In genomic region chr3:89320581-89321182, GRCm38 (mm10) we compare ENCODE assay signal across 8 mouse cellular contexts. TPM values are rescaled to one million over a fixed set of nuclear protein-coding genes. Genes with fewer than 3 reads are reported as not detected.
DNase-seq lines count a peak whose midpoint lies in the region; ATAC-seq and TF ChIP-seq lines count a peak whose summit lies in the region.

No protein-coding gene starts in this region.

- peak overlapping the region; percentile 71 for H3K9ac ChIP-seq in embryonic facial prominence, embryonic 12.5 days
- peak overlapping the region; percentile 57 for H3K9ac ChIP-seq in intestine, embryonic 15.5 days
- no peak overlapping the region for H3K9ac ChIP-seq in liver, embryonic 16.5 days (ENCODE audit: low read depth, low read length)

- peak overlapping the region; percentile 96 for H3K4me2 ChIP-seq in embryonic facial prominence, embryonic 12.5 days (replicated peaks)
- peak overlapping the region; percentile 98 for H3K4me2 ChIP-seq in intestine, embryonic 15.5 days (replicated peaks)
- H3K4me2 ChIP-seq in liver, embryonic 16.5 days (ENCODE audit: low read depth, low read length) = peak overlapping the region; percentile 27

- H3K4me1 ChIP-seq in E14TG2a.4 (replicated peaks; ENCODE audit: low read depth, low read length) = peaks cover 75% of the 10 kb centered on the region
- peaks cover 55% of the 10 kb centered on the region for H3K4me1 ChIP-seq in embryonic facial prominence, embryonic 12.5 days
- peaks cover 51% of the 10 kb centered on the region for H3K4me1 ChIP-seq in intestine, embryonic 15.5 days (replicated peaks)
- H3K4me1 ChIP-seq in liver, embryonic 16.5 days (ENCODE audit: control insufficient read depth, low read depth, low read length) = peaks cover 34% of the 10 kb centered on the region
- peaks cover 32% of the 10 kb centered on the region for H3K4me1 ChIP-seq in small intestine, adult 2 months (ENCODE audit: control insufficient read depth, insufficient read depth, insufficient read length, low read length)

- intact Hi-C loops in gastrocnemius, postnatal 36 days (cut with DNase I) = loop anchor here (5.0 kb wide), 1 partner anchor 147 kb away; no protein-coding TSS in a partner anchor

- H3K4me3 ChIP-seq in E14TG2a.4 (replicated peaks; ENCODE audit: low read length) = peak overlapping the region; percentile 84
- peak overlapping the region; percentile 68 for H3K4me3 ChIP-seq in embryonic facial prominence, embryonic 12.5 days
- peak overlapping the region; percentile 61 for H3K4me3 ChIP-seq in intestine, embryonic 15.5 days (replicated peaks)
- peak overlapping the region; percentile 26 for H3K4me3 ChIP-seq in liver, embryonic 16.5 days (ENCODE audit: low read depth, low read length)
- peak overlapping the region; percentile 69 for H3K4me3 ChIP-seq in small intestine, adult 2 months (ENCODE audit: low read depth, low read length)

- H3K9me3 ChIP-seq in E14TG2a.4 (ENCODE audit: low read length) = no peaks in the 10 kb centered on the region
- no peaks in the 10 kb centered on the region for H3K9me3 ChIP-seq in embryonic facial prominence, embryonic 12.5 days
- no peaks in the 10 kb centered on the region for H3K9me3 ChIP-seq in intestine, embryonic 15.5 days
- H3K9me3 ChIP-seq in liver, embryonic 16.5 days (replicated peaks; ENCODE audit: control insufficient read depth, low read length) = no peaks in the 10 kb centered on the region

- H3K27ac ChIP-seq in embryonic facial prominence, embryonic 12.5 days = peak overlapping the region; percentile 36; the same call in 1 of the 2 replicates
- peak overlapping the region; percentile 44; the same call in 1 of the 2 replicates for H3K27ac ChIP-seq in intestine, embryonic 15.5 days
- H3K27ac ChIP-seq in liver, embryonic 16.5 days (ENCODE audit: low read length) = no peak overlapping the region
- H3K27ac ChIP-seq in small intestine, adult 2 months (ENCODE audit: insufficient read depth, low read depth, low read length) = no peak overlapping the region

- 1% methylated on average over 39 of the region's 41 CpGs for WGBS in embryonic facial prominence, embryonic 12.5 days
- WGBS in intestine, embryonic 15.5 days = 1% methylated on average over 41 of the region's 41 CpGs
- WGBS in liver, embryonic 16.5 days (ENCODE audit: insufficient replicate concordance) = 1% methylated on average over 40 of the region's 41 CpGs
- 1% methylated on average over 39 of the region's 41 CpGs for WGBS in small intestine, adult 2 months

- H3K36me3 ChIP-seq in E14TG2a.4 (ENCODE audit: insufficient read depth, low read length) = no peaks in the 10 kb centered on the region
- H3K36me3 ChIP-seq in embryonic facial prominence, embryonic 12.5 days = no peaks in the 10 kb centered on the region
- no peaks in the 10 kb centered on the region for H3K36me3 ChIP-seq in intestine, embryonic 15.5 days
- no peaks in the 10 kb centered on the region for H3K36me3 ChIP-seq in liver, embryonic 16.5 days (ENCODE audit: control insufficient read depth, insufficient read depth)
- no peaks in the 10 kb centered on the region for H3K36me3 ChIP-seq in small intestine, adult 2 months (ENCODE audit: control insufficient read depth, insufficient read depth, low read length)

- H3K27me3 ChIP-seq in E14TG2a.4 (ENCODE audit: insufficient read depth, low read length) = peaks cover 72% of the 10 kb centered on the region
- peaks cover 59% of the 10 kb centered on the region for H3K27me3 ChIP-seq in embryonic facial prominence, embryonic 12.5 days
- H3K27me3 ChIP-seq in intestine, embryonic 15.5 days (replicated peaks) = peaks cover 43% of the 10 kb centered on the region
- H3K27me3 ChIP-seq in liver, embryonic 16.5 days (ENCODE audit: control insufficient read depth, insufficient read depth, low read depth, low read length) = peaks cover 86% of the 10 kb centered on the region
- peaks cover 31% of the 10 kb centered on the region for H3K27me3 ChIP-seq in small intestine, adult 2 months (ENCODE audit: control insufficient read depth, insufficient read depth, low read length)

- TF ChIP-seq POLR2A in small intestine, adult 2 months (IDR thresholded peaks at IDR 0.05; ENCODE audit: low read depth, low read length) = no peak

- ATAC-seq in frontal cortex, adult (ENCODE audit: low TSS enrichment) = no peak
- no peak for ATAC-seq in embryonic facial prominence, embryonic 12.5 days (ENCODE audit: insufficient number of reproducible peaks, insufficient read depth, low FRiP score, low TSS enrichment)
- ATAC-seq in intestine, embryonic 15.5 days = peak; percentile 20
- no peak for ATAC-seq in liver, embryonic 16.5 days (ENCODE audit: low read depth)

- TF ChIP-seq CTCF in E14TG2a.4 (conservative IDR thresholded peaks at IDR 0.05; ENCODE audit: low read length) = no peak
- no peak for TF ChIP-seq CTCF in small intestine, adult 2 months (IDR thresholded peaks at IDR 0.05; ENCODE audit: extremely low read depth, insufficient read length, insufficient replicate concordance, low read depth, low read length)

- peak; percentile 68 to 81 for DNase-seq in frontal cortex, postnatal 10 days (ENCODE audit: low spot score in 2 of 2)
- no peak for DNase-seq in gastrocnemius, postnatal 36 days

RNA-seq across cellular contexts. Expression of gene Efna3, which starts 2.1 kb away (rescaled TPM):
- polyA plus RNA-seq in embryonic facial prominence, embryonic 12.5 days (2016; fragmentation: Nextera tagmentation; extraction: Ambion mirVana) = 12.8 and 15.8 TPM in 2 replicates
- 9.0 and 9.2 TPM in 2 replicates for polyA plus RNA-seq in intestine, embryonic 15.5 days (2015; fragmentation: Nextera tagmentation; extraction: Ambion mirVana)
- 0.63 and 0.94 TPM in 2 replicates for polyA plus RNA-seq in liver, embryonic 16.5 days (2015; fragmentation: Nextera tagmentation; extraction: Ambion mirVana)
- polyA plus RNA-seq in small intestine, adult 2 months (2012; rRNA removed) = 3.9 and 7.0 TPM in 2 replicates
- not detected for total RNA-seq in gastrocnemius, postnatal 36 days (2021)

RNA-seq across cellular contexts. Expression of gene Efna4, which starts 17.1 kb away (rescaled TPM):
- polyA plus RNA-seq in embryonic facial prominence, embryonic 12.5 days (2016; fragmentation: Nextera tagmentation; extraction: Ambion mirVana) = 47.1 and 48.8 TPM in 2 replicates
- polyA plus RNA-seq in intestine, embryonic 15.5 days (2015; fragmentation: Nextera tagmentation; extraction: Ambion mirVana) = 16.9 and 18.1 TPM in 2 replicates
- 0.51 and 0.60 TPM in 2 replicates for polyA plus RNA-seq in liver, embryonic 16.5 days (2015; fragmentation: Nextera tagmentation; extraction: Ambion mirVana)
- 11.6 and 20.0 TPM in 2 replicates for polyA plus RNA-seq in small intestine, adult 2 months (2012; rRNA removed)
- under 1 TPM in 1 of 2 experiments, not detected in 1; 0.15 TPM for total RNA-seq in gastrocnemius, postnatal 36 days (2021)

RNA-seq across cellular contexts. Expression of gene Adam15, which starts 29.1 kb away (rescaled TPM):
- polyA plus RNA-seq in embryonic facial prominence, embryonic 12.5 days (2016; fragmentation: Nextera tagmentation; extraction: Ambion mirVana) = 42.7 and 45.5 TPM in 2 replicates
- polyA plus RNA-seq in intestine, embryonic 15.5 days (2015; fragmentation: Nextera tagmentation; extraction: Ambion mirVana) = 45.5 and 49.5 TPM in 2 replicates
- polyA plus RNA-seq in liver, embryonic 16.5 days (2015; fragmentation: Nextera tagmentation; extraction: Ambion mirVana) = 9.0 and 11.2 TPM in 2 replicates
- polyA plus RNA-seq in small intestine, adult 2 months (2012; rRNA removed) = 48.9 and 70.7 TPM in 2 replicates
- 10 to 100 TPM; 15.8 to 23.2 TPM for total RNA-seq in gastrocnemius, postnatal 36 days (2021)

RNA-seq across cellular contexts. Expression of gene Efna1, which starts 39.7 kb away (rescaled TPM):
- polyA plus RNA-seq in embryonic facial prominence, embryonic 12.5 days (2016; fragmentation: Nextera tagmentation; extraction: Ambion mirVana) = 32.6 and 36.1 TPM in 2 replicates
- polyA plus RNA-seq in intestine, embryonic 15.5 days (2015; fragmentation: Nextera tagmentation; extraction: Ambion mirVana) = 57.9 and 58.5 TPM in 2 replicates
- 8.1 and 12.7 TPM in 2 replicates for polyA plus RNA-seq in liver, embryonic 16.5 days (2015; fragmentation: Nextera tagmentation; extraction: Ambion mirVana)
- 46.1 and 122 TPM in 2 replicates for polyA plus RNA-seq in small intestine, adult 2 months (2012; rRNA removed)
- total RNA-seq in gastrocnemius, postnatal 36 days (2021) = 10 to 100 TPM; 10.1 to 11.5 TPM

RNA-seq across cellular contexts. Expression of gene Dcst2, which starts 41.1 kb away (rescaled TPM):
- 0.13 and 0.38 TPM in 2 replicates for polyA plus RNA-seq in embryonic facial prominence, embryonic 12.5 days (2016; fragmentation: Nextera tagmentation; extraction: Ambion mirVana)
- polyA plus RNA-seq in intestine, embryonic 15.5 days (2015; fragmentation: Nextera tagmentation; extraction: Ambion mirVana) = 1.4 and 1.5 TPM in 2 replicates
- 0.05 TPM in 1 of 2 replicates, not detected in the other for polyA plus RNA-seq in liver, embryonic 16.5 days (2015; fragmentation: Nextera tagmentation; extraction: Ambion mirVana)
- 0.93 and 1.2 TPM in 2 replicates for polyA plus RNA-seq in small intestine, adult 2 months (2012; rRNA removed)
- total RNA-seq in gastrocnemius, postnatal 36 days (2021) = not detected

Comparison
In these comparisons a context has a peak if more than half of its experiments do, and no peak if none do; other contexts are left out.
1. DNase-seq: peak in frontal cortex, postnatal 10 days (2 of 2); none in gastrocnemius, postnatal 36 days (0 of 2).
2. H3K4me3 ChIP-seq: peak in every context shown above with its lines; median percentile 84 in E14TG2a.4; 69 in small intestine, adult 2 months; 68 in embryonic facial prominence, embryonic 12.5 days; 61 in intestine, embryonic 15.5 days; 26 in liver, embryonic 16.5 days.
3. H3K27ac ChIP-seq: peak in embryonic facial prominence, embryonic 12.5 days (single experiment) and intestine, embryonic 15.5 days (single experiment); none in liver, embryonic 16.5 days (single experiment) and small intestine, adult 2 months (single experiment).
4. H3K4me2 ChIP-seq: peak in every context shown above with its lines; median percentile 98 in intestine, embryonic 15.5 days; 96 in embryonic facial prominence, embryonic 12.5 days; 27 in liver, embryonic 16.5 days.